Mouse (Mus musculus): ENCODE measurements around the gene Flvcr1.

The Flvcr1 gene

GRCm38 (mm10) chr1:191026021-191026713, at the start of gene Flvcr1:
Flvcr1 (minus strand) TSS chr1:191026158.
- peak; percentile 95 to 97 for DNase-seq (ENCODE audit: low spot score in 2 of 2)

GRCm38 (mm10) chr1:191075199-191075883, 49.4 kb upstream of the Flvcr1 start:
- DNase-seq (ENCODE audit: low spot score in 2 of 2), result no peak

GRCm38 (mm10) chr1:191073486-191073885, 47.5 kb upstream of the Flvcr1 start:
- DNase-seq (ENCODE audit: low spot score in 2 of 2), result no peak

- peak in 1 of 2 experiments; percentile 36 for DNase-seq (ENCODE audit: low spot score in 2 of 2)
These were observed 47.0 kb upstream of the Flvcr1 start for GRCm38 (mm10) chr1:191073001-191073400.

GRCm38 (mm10) chr1:191072329-191072913, 46.5 kb upstream of the Flvcr1 start:
- no peak for DNase-seq (ENCODE audit: low spot score in 2 of 2)

- DNase-seq (ENCODE audit: low spot score in 2 of 2), result no peak
These were observed 45.7 kb upstream of the Flvcr1 start for GRCm38 (mm10) chr1:191071613-191072012.

- DNase-seq (ENCODE audit: low spot score in 2 of 2), result no peak
These were observed 44.3 kb upstream of the Flvcr1 start for GRCm38 (mm10) chr1:191070259-191070658.

GRCm38 (mm10) chr1:191068377-191068776, 42.4 kb upstream of the Flvcr1 start:
- DNase-seq (ENCODE audit: low spot score in 2 of 2), result no peak

GRCm38 (mm10) chr1:191065188-191065587, 39.2 kb upstream of the Flvcr1 start:
- DNase-seq (ENCODE audit: low spot score in 2 of 2), result no peak

GRCm38 (mm10) chr1:191064535-191064934, 38.6 kb upstream of the Flvcr1 start:
- DNase-seq (ENCODE audit: low spot score in 2 of 2), result no peak

- DNase-seq (ENCODE audit: low spot score in 2 of 2), result no peak
These were observed 37.7 kb upstream of the Flvcr1 start for GRCm38 (mm10) chr1:191063700-191064099.

- DNase-seq (ENCODE audit: low spot score in 2 of 2), result peak; percentile 84 to 87
These were observed 37.0 kb upstream of the Flvcr1 start, which contains the start of the genes Tatdn3 and Nsl1 for GRCm38 (mm10) chr1:191062781-191063485. Tatdn3 (minus strand) TSS chr1:191062932. Nsl1 (plus strand) TSS chr1:191063012.

GRCm38 (mm10) chr1:191062241-191062780, 36.4 kb upstream of the Flvcr1 start:
- no peak for DNase-seq (ENCODE audit: low spot score in 2 of 2)

GRCm38 (mm10) chr1:191057461-191057860, 31.5 kb upstream of the Flvcr1 start:
- no peak for DNase-seq (ENCODE audit: low spot score in 2 of 2)

GRCm38 (mm10) chr1:191055533-191055873, 29.5 kb upstream of the Flvcr1 start:
- DNase-seq (ENCODE audit: low spot score in 2 of 2), result no peak

GRCm38 (mm10) chr1:191054870-191055532, 29.0 kb upstream of the Flvcr1 start:
- DNase-seq (ENCODE audit: low spot score in 2 of 2), result no peak

- DNase-seq (ENCODE audit: low spot score in 2 of 2), result no peak
These were observed 27.6 kb upstream of the Flvcr1 start for GRCm38 (mm10) chr1:191053555-191053954.

GRCm38 (mm10) chr1:191046231-191046824, 20.4 kb upstream of the Flvcr1 start:
- no peak for DNase-seq (ENCODE audit: low spot score in 2 of 2)

- DNase-seq (ENCODE audit: low spot score in 2 of 2), result no peak
These were observed 19.3 kb upstream of the Flvcr1 start for GRCm38 (mm10) chr1:191045264-191045663.

- no peak for DNase-seq (ENCODE audit: low spot score in 2 of 2)
These were observed 16.7 kb upstream of the Flvcr1 start for GRCm38 (mm10) chr1:191042688-191043087.

- no peak for DNase-seq (ENCODE audit: low spot score in 2 of 2)
These were observed 16.1 kb upstream of the Flvcr1 start for GRCm38 (mm10) chr1:191042106-191042505.
